Mouse (Mus musculus) retina, embryonic 14.5 days (tissue): ENCODE results near the gene Arid5a.

Experiments
- DNase-seq: peaks from one replicate; pipeline ENCODE4 v3.0.0-alpha.2; 2015; ENCODE audit warnings: low spot score

Gene Arid5a

GRCm38 (mm10) chr1:36307495-36308280 lies at the start of gene Arid5a:
TSS of gene Arid5a (plus strand) at chr1:36307733.
- DNase-seq: peak; percentile 96

DNA sequence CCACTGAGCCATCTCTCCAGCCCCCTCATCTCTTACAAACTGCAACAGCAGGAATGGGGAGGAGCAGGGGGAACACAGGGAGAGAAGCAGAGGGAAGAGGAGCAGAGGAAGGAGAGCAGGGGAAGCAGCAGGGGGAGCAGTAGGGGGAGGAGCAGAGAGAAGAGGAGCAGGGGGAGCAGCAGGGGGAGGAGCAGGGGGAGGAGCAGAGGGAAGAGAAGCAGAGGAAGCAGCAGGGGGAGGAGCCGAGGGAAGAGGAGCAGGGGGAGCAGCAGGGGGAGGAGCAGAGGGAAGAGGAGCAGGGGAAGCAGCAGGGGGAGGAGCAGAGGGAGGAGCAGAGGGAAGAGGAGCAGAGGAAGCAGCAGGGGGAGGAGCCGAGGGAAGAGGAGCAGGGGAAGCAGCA lies 48.9 kb upstream of the Arid5a start:
- DNase-seq: no peak

DNA sequence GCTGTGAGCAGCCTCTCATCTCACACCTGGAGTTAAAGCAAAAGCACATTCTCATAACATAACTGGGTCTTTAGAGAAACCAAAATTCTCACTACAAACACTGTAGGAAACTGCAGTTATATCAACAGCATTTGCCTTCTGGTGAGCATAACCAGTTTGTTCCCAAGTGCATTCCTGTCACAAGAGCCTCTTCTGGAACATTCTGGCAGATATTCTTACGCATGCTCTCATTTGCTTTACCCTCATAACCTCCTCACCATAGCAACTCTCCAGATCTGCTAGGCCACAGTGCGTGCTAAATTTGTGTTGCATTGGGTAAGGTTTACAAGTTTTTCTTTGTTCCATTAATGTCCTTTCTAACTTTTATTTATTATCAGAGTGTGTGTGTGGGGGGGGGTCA lies 48.3 kb upstream of the Arid5a start:
- DNase-seq: no peak

GRCm38 (mm10) chr1:36260418-36260817 lies 47.1 kb upstream of the Arid5a start:
- DNase-seq: no peak

GRCm38 (mm10) chr1:36261708-36262504 lies 45.6 kb upstream of the Arid5a start:
- DNase-seq: no peak

- no peak for DNase-seq
These were observed 43.6 kb upstream of the Arid5a start for GRCm38 (mm10) chr1:36263833-36264488.

DNA sequence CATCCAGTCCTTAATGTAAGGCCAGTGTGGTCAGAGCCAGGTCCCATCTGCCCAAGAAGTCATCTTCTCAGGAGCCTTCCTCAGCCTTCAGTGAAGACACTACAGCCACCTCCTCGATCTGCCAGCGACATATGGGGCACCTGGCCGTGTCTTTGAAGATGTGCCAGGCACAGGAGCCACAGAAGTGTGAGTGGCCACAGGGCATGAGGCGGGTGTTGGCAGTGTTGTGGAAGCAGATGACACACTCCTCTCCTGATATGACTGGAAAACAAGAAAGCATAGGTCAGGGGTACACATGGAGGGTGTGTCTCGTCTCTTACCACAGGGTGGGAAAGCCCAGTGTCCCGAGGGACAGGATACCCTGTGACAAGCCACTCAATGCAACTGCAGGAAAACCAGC lies 41.2 kb upstream of the Arid5a start:
- no peak for DNase-seq

DNA sequence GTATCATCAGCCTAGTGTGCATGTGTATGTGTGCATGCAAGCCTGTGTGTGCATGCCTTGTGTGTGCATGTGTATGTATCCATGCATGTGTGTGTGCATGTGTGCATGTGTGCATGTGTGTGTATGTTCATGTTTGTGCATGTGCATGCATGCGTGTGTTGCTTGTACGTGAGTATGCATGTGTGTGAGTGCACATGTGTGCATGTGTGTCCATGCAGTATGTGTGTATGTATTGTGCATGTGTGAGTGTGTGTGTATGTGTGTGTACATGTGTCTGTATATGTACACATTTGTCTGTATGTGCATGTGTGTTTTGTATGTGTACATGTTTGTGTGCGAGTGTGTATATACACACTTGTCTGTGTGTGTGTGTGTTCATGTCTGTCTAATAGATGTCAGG lies 39.9 kb upstream of the Arid5a start:
- DNase-seq: no peak

DNA sequence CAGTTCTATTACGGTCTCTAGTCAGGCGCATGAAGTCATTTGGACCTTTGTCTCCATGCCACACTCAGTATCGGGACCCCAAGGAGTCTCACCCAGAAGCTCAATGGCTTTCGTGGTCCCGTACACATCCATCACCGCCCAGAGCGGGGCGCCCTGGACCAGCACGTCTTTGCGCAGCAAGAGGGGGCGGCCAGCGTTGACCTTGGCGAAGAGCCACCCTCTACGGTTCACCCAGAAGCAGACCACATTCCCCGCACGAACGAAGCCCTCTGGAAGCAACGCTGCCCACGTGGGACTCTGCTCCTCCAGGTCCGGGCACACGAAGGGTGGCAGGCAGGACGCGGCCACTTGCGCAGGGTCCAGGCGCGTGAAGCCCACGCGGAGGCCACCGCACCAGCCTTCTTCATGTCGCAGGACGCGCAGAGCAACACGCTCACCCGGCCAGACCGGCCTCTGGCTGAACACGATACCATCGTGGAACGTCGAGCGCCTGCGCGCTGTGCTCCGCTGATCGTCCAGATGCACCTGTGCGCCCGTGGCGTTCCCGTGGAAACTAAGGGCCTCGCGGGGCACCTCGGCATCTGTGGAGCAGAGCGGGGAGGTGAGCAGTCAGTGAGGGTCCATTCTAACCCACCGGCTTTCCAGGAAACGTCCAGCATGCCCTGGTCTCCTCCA lies 38.3 kb upstream of the Arid5a start:
- DNase-seq: no peak

- no peak for DNase-seq
These were observed 36.9 kb upstream of the Arid5a start for GRCm38 (mm10) chr1:36270666-36271065.

GRCm38 (mm10) chr1:36271516-36272230 lies 35.9 kb upstream of the Arid5a start:
- no peak for DNase-seq

- no peak for DNase-seq
These were observed 35.0 kb upstream of the Arid5a start for GRCm38 (mm10) chr1:36272546-36272945.

DNA sequence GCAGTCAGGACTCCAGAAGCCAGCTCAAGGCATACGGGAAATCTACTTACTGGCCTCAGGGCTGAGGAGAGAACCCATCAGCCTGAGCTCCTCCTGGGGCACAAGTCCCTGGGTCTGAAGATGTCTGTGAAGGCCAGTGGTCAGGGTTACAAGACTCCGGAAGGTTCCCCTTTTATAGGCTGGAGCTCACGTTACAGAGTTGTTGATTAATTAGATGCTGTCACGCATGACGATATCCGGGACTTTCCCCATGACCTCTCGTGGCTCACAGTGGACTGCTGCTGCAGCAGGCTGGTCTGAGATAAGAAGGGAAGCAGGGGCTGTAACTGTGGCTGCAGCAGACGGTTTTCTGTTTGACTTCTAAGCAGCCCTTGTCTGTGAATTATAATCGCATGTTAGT lies 34.2 kb upstream of the Arid5a start:
- DNase-seq: no peak

GRCm38 (mm10) chr1:36274455-36274854 lies 33.1 kb upstream of the Arid5a start, which contains the start of gene Neurl3:
TSS of gene Neurl3 (minus strand) at chr1:36274679.
- DNase-seq: no peak

DNA sequence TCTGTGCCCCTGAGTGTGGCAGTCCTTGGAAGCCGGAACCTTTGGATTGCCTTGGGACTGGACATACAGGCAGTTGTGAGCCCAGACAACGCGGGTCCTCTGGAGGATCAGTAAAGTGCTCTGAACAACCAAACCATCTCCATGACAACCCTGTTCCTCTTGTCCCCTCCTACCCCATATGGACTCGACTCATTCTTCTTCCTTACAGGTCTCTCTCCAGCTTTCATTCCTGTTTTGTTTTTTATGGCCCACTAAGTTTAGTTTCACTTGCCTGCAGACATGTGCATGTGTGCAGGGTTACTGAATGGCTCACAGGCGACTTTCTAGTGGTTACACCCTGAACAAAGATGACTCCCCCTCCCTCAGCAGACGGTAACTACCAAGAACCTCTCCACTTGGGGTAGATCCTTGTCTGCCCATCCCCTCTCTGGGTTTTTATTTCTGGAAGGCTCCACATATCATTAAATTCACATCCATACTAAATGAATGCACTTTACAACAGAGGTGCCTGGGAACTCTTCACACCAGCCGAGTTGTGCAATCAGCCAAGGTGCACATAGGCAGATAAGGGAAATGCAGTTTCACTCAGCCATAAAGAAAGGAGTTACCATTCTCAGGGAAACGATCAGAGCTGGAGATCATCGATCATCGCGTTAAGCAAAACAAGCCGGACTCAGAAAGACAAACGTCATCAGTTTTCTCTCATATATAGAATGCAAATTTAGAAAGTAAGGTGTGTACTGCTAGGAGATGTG lies 31.7 kb upstream of the Arid5a start:
- no peak for DNase-seq

- peak; percentile 85 for DNase-seq
These were observed 30.1 kb upstream of the Arid5a start for GRCm38 (mm10) chr1:36277267-36278060.

DNA sequence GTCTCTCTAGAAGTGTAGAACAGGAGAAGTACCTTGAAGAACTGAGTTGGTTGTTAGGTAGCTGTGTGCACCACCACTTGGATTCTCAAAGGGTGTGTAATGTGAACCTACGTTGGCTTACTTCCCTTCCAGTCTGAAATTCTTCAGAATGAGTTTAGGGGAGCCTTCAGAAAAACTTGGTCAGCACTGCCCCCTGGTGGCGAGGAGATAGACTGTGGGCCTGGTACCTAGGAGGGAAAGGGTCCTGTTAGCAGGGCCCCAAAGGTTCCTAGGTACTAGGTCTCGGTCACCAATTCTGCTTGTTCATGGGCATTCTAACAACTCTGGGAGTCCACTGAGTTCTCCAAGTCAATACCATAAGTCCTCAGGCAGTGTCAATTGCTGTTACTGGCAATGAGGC lies 28.3 kb upstream of the Arid5a start:
- DNase-seq: peak; percentile 82

DNA sequence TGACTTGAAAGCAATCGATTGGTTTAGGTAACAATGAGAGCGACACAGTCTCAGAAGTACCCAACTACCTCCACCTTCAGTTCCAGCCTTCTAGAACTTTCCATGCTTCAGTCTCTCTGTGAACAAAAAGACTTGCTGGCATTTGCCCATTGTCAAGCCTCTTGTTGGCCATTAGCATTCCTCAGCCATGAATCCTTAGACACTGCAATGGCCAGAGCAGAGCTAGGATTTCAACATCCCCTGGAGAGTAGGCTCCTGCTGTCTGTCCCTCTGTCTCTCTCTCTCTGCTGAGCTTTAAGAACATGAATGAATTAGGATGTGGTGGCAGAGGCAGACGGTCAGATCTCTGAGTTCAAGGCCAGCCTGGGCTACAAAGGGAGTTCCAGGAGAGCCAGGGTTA lies 26.6 kb upstream of the Arid5a start:
- no peak for DNase-seq

DNA sequence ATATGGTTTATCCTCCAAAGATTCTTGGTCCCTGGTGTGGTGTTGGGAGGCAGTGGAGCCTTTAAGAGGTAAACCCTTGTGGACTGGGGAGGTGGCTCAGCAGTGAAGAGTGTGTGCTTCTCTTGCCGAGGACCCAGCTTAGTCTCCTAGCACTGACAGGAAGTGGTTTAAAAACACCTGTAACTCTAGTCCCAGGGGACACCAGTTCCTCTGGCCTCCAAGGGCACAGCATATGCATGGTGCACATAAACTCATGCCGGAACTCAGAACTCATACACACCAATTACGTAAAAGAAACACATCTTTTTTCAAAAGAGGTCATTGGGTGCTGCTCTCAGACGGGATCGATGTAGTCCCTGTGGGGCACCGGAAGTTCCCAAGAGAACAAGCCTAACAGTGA lies 25.7 kb upstream of the Arid5a start:
- DNase-seq: no peak

- DNase-seq: no peak
These were observed 14.1 kb upstream of the Arid5a start for GRCm38 (mm10) chr1:36293470-36293869.
